Mouse (Mus musculus): ENCODE results near the gene Vwa3b.

Vwa3b gene

DNA sequence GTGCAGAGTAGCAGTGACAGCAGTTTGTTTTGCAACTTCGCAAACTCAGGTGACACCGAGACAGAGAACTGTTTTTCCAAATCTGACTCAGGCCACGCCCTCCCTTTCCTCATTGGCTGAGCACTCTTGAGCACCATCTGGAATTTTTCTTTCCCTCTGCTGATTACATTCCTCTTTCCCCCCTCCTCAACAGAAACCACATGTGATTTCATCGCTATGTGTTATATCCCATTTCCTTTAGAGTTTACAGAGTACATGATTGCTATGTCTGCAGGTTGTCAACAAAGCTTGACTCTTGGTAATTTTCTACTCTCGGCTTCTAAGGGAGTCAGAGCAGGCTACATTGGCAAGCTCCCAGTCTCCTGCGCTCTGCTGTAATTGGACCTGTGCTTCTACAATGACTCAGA lies 204.9 kb downstream of the Vwa3b start:
- peak; percentile 72 for ATAC-seq (ENCODE audit: low TSS enrichment)
